Mouse (Mus musculus) frontal cortex, adult (tissue): Measurements from ENCODE around the gene Fam216a.

Experiments used
- ATAC-seq: cut with Nextera tagmentation; 2 replicates; pipeline ENCODE4 v1.9.2; 2017; ENCODE audit warnings: mild to moderate bottlenecking, moderate library complexity, mixed read lengths; ENCODE audit not compliant: low TSS enrichment

Gene Fam216a

GRCm38 (mm10) chr5:122390671-122391070, 18.5 kb upstream of the Fam216a start:
- ATAC-seq = no peak

- no peak for ATAC-seq
Measured at GRCm38 (mm10) chr5:122390006-122390405, 17.8 kb upstream of the Fam216a start.

DNA sequence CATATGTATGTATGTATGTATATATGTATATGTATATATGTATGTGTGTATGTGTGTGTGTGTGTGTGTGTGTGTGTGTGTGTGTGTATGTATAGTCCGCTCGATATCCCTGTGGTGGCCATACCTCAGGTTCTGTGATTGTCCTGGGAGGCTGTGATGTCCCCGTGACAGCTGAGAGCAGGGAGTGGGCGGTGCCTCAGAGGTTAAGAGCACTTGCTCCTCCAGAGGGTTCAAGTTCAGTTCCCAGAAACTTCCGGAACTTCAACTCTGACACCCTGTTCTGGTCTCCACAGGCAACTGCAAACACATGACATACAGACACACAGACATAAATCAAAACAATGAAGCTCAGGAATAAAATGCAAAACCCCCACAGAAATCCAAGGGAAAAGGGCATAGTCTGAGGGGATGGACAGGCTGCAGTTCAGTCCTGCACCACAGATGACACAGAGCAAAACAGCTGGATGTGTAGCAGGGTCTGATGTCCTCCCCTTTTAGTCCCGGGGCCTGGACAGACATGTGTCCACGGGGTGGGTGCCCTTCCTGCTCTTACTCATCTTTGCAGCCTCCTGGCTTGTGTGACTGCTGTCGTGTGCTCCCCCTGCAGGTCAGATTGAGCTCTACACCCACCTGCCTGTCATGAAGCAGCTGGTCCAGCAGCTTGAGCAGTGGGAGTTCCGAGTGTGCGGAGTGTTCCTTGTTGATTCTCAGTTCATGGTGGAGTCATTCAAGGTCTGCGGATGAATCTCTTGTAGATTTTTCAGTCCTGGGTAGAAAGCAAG, 7.4 kb upstream of the Fam216a start:
- peak; percentile 85 for ATAC-seq

- no peak for ATAC-seq
Measured at GRCm38 (mm10) chr5:122378171-122378570, 6.0 kb upstream of the Fam216a start.

DNA sequence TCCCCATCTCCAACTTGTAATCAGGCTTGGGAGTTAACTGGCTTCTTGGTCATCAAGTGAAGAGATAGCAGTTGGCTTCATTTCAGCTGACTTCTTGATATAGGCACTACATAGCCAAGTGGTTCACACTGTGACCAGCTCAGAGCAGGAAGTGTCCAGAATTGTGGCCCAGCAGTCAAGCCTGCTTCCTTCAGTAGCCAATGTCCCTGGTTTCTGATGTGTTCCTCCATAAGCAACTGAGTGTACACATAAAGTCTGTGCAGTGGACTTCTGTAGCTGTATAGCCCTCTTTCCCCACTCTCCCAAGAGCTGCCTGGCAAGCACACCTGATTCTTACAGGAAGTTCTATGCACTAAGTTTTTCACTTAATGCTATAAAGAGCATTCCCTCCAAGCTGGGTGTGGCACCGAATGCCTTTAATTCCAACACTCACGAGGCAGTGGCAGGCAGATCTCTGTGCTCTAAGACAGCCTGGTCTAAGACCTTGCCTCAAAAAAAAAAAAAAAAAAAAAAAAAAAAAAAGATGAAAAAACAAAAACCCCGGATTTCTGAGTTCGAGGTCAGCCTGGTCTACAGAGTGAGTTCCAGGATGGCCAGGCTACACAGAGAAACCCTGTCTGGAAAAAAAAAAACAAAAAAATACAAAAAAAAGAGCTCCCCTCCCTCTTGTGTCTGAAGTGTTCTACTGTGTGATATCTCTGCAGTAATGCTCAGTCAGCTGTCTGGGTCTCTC, 5.1 kb upstream of the Fam216a start:
- ATAC-seq = no peak

- ATAC-seq = no peak
Measured at GRCm38 (mm10) chr5:122372878-122373277, 714 bp upstream of the Fam216a start.

DNA sequence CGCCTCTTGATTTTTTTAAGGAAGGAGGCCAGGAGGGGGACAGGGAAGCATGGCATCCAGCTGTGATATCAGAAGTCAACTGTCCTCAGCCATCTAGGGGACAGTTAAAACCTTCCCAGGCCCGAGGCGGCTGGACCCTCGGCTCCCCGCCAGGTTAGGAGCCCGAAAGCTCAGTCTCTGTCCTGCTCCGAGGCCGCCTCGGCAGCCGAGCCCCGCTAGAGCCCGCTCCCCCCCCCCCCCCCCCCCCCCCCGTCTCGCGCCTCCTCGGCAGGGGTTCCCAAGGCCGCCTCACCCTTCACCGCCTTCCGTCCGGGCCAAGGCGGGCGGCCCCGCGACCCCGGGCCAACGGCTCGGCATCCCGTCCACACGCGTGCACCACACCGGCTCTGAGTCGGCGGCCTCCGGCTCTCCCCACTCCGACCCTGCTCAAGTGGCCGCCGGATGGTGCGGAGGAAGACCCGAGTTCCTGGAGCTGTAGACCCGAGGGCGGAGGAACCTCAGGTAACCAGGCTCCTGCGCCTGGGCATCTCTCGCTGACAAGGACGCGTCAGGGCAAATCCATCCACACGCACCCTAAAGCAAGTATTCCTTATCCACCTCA, 473 bp downstream of the Fam216a start, which contains the start of gene Gpn3:
TSS of gene Gpn3 (plus strand) at position 286 of the 601 bp plus-strand sequence.
- peak; percentile 74 for ATAC-seq

DNA sequence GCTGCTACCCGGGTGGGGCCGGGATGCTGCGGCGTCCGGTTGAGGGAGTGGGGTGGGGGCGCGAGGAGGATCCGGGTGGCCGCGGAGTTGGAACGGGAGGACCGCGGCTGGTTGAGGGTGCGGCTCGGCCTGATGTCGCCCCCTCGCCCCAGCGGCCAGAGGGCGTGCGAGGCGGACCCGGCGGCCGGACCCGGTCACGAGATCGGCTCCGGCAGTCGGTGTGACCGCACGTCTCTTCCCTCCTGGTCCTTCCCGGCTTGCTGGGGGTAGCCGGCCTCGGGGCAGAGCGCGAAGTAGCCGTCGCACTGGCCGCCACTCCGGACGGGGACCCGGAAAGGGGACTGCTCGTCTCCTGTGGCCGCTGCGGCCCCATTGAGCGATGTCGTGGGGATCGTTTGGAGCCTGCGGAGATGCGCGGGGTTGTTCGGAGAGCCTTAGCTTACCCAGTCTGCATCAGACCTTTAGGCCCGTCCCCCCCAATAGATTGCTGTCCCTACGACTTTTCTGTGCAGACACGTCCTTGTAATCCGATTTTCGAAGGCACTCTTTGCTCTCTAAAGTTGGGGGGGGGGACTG, 17.6 kb downstream of the Fam216a start:
- ATAC-seq = peak; percentile 42; the same call in 1 of the 2 replicates

DNA sequence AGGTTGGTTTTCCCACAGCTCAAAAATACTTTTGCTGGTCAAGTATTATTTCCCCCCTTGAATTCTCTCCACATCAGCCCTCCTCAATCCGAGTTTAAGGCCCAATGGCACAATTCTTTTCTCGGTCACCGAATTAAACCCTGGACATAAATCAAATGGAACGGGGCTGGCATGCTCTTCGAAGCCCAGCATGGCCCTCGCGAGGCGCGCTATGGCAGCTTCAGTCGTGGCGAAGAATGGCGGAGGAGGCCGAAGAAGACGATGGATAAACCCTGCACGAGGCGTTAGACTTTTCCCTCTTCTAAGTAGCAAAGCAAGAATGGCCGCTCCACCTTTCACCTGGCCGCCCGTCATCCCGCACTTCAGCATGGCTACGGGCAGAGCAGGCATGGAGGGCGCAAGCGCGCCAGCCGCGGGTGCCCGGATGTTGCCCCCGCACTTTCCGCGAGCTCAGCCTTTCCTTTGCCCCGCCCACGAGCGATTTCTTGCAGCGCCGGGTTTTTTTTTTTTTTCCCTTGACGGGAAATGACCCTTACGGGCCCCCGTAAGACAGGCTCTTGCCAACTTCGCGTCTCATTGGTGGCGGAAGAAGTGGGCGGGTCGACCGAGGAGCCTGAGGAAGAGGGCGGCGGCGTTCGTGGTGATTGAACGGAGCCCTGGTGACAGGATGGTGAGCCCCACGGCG, 18.2 kb downstream of the Fam216a start, which contains the start of the genes Rad9b and Vps29:
TSS of gene Rad9b (minus strand) at position 427 of the 685 bp plus-strand sequence.
TSS of gene Vps29 (plus strand) at position 563 of the 685 bp plus-strand sequence.
- peak; percentile 90 for ATAC-seq

GRCm38 (mm10) chr5:122345777-122346176, 26.4 kb downstream of the Fam216a start:
- ATAC-seq = no peak

DNA sequence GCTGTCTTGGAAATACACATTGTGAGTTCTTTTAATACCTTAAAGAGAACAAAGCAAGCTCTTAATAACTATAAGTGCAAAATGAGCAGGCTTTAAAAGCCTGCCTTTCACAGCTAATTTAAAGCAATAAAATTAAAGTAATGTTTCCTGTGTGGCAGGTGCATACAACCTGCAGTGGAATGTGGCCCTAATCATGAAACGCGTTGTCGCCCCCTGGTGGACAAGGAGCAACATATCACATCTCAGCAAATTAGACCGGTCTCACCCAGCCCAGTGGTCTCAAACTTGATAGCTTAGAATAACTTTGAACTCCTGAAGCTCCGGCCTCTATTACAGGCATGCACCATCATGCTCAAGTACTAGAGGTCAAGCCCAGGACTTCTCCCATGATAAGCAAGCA, 27.9 kb downstream of the Fam216a start:
- ATAC-seq = peak; percentile 62; the same call in 1 of the 2 replicates

- no peak for ATAC-seq
Measured at GRCm38 (mm10) chr5:122343768-122344167, 28.4 kb downstream of the Fam216a start.

DNA sequence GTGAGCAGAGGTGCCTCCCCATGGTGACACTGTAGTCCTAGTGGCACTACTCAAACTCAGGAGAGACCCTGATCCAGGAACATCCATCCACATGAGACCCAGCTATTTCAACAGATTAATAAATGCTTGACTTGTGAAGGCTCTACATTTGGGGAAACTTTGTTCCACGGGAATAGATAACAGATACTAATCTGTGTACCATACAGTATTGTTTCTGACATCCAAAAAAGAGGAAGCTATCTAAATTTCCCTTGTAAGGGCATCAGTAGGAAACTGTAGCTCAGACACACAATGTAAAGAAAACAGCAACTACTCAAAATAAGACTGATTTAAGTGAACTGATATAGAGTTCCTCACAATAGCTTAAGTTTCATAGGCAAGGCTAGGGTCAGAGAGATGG, 29.3 kb downstream of the Fam216a start:
- ATAC-seq = no peak

GRCm38 (mm10) chr5:122336554-122337294, 35.4 kb downstream of the Fam216a start:
- no peak for ATAC-seq

GRCm38 (mm10) chr5:122334682-122335081, 37.5 kb downstream of the Fam216a start:
- no peak for ATAC-seq

- ATAC-seq = no peak
Measured at GRCm38 (mm10) chr5:122330269-122330668, 41.9 kb downstream of the Fam216a start.

DNA sequence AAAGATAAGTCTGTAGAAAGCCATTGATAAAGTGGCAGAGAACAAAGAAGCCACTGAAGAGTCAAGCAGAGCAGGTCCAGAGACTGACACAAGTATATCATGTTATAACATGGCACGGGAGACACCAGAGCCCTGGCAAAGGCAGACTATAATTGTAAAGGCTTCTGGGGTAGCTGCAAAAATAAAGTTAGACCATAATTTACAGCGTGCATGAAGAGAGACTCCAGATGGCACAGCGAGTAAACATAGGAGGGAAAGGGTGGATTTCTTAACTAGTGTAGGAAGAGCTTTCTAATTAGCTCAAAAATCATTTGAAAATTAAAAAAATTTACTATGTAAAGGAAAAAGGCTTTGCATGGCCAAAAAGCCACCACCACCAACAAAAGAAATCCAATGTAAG, 44.9 kb downstream of the Fam216a start:
- no peak for ATAC-seq

- ATAC-seq = no peak
Measured at GRCm38 (mm10) chr5:122325477-122325876, 46.7 kb downstream of the Fam216a start.

DNA sequence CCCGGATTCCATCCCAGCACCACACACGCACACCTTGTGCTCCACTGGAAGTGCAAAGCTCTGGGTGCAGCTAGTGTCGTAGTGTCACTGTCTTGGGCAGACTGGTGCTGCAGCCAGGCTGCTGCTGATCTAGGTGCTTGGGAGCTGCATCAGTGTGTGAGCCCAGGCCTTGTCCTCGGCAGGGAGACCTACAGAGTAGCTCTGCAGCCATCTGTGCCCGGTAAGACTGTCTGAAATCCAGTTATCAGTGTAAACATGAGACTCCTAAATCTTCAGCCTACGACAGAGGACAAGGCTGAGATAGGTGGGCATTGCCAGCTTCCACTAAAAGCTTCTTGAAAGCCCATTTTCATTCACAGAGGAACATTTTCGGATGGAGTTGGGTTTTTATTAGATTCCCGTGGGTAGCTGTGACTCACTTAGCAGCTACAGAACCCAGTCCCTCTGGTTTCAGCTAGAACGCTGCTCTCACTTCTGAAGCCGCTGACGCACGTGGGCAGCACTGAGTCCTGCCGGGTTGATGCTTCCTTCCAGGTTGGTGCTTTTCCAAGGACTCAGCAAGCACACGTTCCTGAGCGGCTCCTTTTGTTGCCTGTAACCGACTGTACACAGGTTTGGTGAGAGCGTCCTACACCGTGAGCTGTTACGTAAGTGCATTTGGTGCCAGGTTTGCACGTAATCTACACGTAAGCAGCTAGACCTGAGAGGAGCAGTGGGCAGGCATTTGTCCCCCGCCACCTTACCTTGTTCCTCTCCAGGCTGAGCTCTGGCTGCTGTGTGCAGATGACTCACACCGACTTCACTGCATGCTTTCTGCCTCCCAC, 47.3 kb downstream of the Fam216a start:
- ATAC-seq = peak; percentile 89

- ATAC-seq = no peak
Measured at GRCm38 (mm10) chr5:122323523-122323922, 48.6 kb downstream of the Fam216a start.
